Mouse (Mus musculus): Measurements from ENCODE around the gene Hist1h4b. TPM values are rescaled to one million over a fixed set of nuclear protein-coding genes. Genes with fewer than 3 reads are reported as not detected.
"Not testable (repeated sequence)": the region's sequence is repeated elsewhere in the genome, so short reads cannot be mapped to it uniquely, and the experiment has no call there.

Hist1h4b gene
- polyA plus RNA-seq, 1 experiment from 2014 or later: 3.5 TPM

- 2% methylated on average over 13 of the region's 36 CpGs for WGBS (ENCODE audit: insufficient replicate concordance)
- Histone ChIP-seq H3K4me1 (ENCODE audit: control insufficient read depth, low read depth, low read length) (peaks cover 33% of the 10 kb centered on the region), H3K9ac (ENCODE audit: low read depth, low read length) (peak overlapping the region; percentile 86)
These were observed 12.1 kb upstream of the Hist1h4b start for GRCm38 (mm10) chr13:23744421-23745380.

DNA sequence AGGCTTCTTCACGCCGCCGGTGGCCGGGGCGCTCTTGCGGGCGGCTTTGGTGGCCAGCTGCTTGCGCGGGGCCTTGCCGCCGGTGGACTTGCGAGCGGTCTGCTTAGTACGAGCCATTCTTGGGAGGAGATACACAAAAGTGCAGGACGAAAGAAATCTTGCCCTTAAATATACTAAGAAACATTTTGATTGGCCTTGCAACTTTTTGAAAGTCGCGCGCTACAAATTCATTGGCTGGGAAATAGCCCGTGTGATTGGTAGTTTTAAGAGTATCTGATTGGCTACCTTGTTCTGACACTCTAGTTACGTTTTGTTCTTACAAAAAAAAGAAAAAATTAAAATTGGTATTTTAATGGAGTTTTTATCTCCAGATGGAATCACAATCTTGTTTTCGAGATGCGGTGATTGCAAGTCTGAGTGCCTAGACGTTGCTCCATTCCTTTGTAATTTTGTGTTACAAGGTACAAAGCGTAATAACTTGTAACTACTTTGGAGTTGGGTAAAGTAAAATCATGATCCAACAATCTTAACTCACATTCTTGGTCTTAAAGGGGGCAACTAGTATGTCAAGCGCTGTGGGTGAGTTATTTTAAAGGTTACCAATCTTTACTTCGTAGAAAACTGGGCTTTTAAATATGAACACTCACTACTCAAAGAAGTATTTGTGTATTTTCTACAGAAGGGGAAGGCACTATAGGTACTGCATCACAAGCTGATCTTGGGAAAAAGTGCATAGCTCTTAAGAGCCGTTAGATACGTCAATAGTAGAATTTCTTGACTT lies 11.2 kb upstream of the Hist1h4b start, which contains the start of gene Hist1h3c:
Hist1h3c (minus strand) TSS at position 222 of the 781 bp plus-strand sequence.
- Histone ChIP-seq H3K27ac (ENCODE audit: low read length) (peak within 1 kb of the TSS; percentile 100), H3K4me2 (ENCODE audit: low read depth, low read length) (peak within 1 kb of the TSS; percentile 76), H3K36me3 (ENCODE audit: control insufficient read depth, insufficient read depth) (no peaks in the 10 kb centered on the region), H3K27me3 (ENCODE audit: control insufficient read depth, insufficient read depth, low read depth, low read length) (no peaks in the 10 kb centered on the region), H3K4me1 (ENCODE audit: control insufficient read depth, low read depth, low read length) (peaks cover 36% of the 10 kb centered on the region), H3K9me3 (replicated peaks; ENCODE audit: control insufficient read depth, low read length) (no peaks in the 10 kb centered on the region), H3K9ac (ENCODE audit: low read depth, low read length) (peak within 1 kb of the TSS; percentile 86), H3K4me3 (ENCODE audit: low read depth, low read length) (peak within 1 kb of the TSS; percentile 66)
- 1% methylated on average over 23 of the region's 28 CpGs for WGBS (ENCODE audit: insufficient replicate concordance)
- peak; percentile 56 for ATAC-seq (ENCODE audit: low read depth)

More at GRCm38 (mm10) chr13:23744421-23745380, 12.1 kb upstream of the Hist1h4b start:
- Histone ChIP-seq H3K9me3 (replicated peaks; ENCODE audit: control insufficient read depth, low read length) (no peaks in the 10 kb centered on the region), H3K36me3 (ENCODE audit: control insufficient read depth, insufficient read depth) (no peaks in the 10 kb centered on the region), H3K27me3 (ENCODE audit: control insufficient read depth, insufficient read depth, low read depth, low read length) (no peaks in the 10 kb centered on the region), H3K4me3 (ENCODE audit: low read depth, low read length) (peak overlapping the region; percentile 66), H3K4me2 (ENCODE audit: low read depth, low read length) (peak overlapping the region; percentile 76), H3K27ac (ENCODE audit: low read length) (peak overlapping the region; percentile 100)
- ATAC-seq (ENCODE audit: low read depth): no peak; the same call in 1 of the 2 replicates

GRCm38 (mm10) chr13:23746201-23747080 lies 10.4 kb upstream of the Hist1h4b start, which contains the start of gene Hist1h2bb:
TSS of gene Hist1h2bb (plus strand) at chr13:23746734.
- peak within 1 kb of the TSS; percentile 100 for H3K27ac ChIP-seq (ENCODE audit: low read length)
- peak within 1 kb of the TSS; percentile 76 for H3K4me2 ChIP-seq (ENCODE audit: low read depth, low read length)
- H3K9me3 ChIP-seq (replicated peaks; ENCODE audit: control insufficient read depth, low read length); H3K27me3 ChIP-seq (ENCODE audit: control insufficient read depth, insufficient read depth, low read depth, low read length); H3K36me3 ChIP-seq (ENCODE audit: control insufficient read depth, insufficient read depth): not testable (repeated sequence)
- ATAC-seq (ENCODE audit: low read depth): peak; percentile 74
- WGBS (ENCODE audit: insufficient replicate concordance): 0% methylated on average over 34 of the region's 58 CpGs
- H3K4me1 ChIP-seq (ENCODE audit: control insufficient read depth, low read depth, low read length): peaks cover 36% of the 10 kb centered on the region
- peak within 1 kb of the TSS; percentile 86 for H3K9ac ChIP-seq (ENCODE audit: low read depth, low read length)
- peak within 1 kb of the TSS; percentile 66 for H3K4me3 ChIP-seq (ENCODE audit: low read depth, low read length)

- 3% methylated on average over 9 of the region's 13 CpGs for WGBS (ENCODE audit: insufficient replicate concordance)
- Histone ChIP-seq H3K9ac (ENCODE audit: low read depth, low read length) (peak overlapping the region; percentile 76), H3K9me3 (replicated peaks; ENCODE audit: control insufficient read depth, low read length) (no peaks in the 10 kb centered on the region), H3K36me3 (ENCODE audit: control insufficient read depth, insufficient read depth) (no peaks in the 10 kb centered on the region), H3K4me2 (ENCODE audit: low read depth, low read length) (peak overlapping the region; percentile 76), H3K4me3 (ENCODE audit: low read depth, low read length) (peak overlapping the region; percentile 66), H3K4me1 (ENCODE audit: control insufficient read depth, low read depth, low read length) (peaks cover 29% of the 10 kb centered on the region), H3K27me3 (ENCODE audit: control insufficient read depth, insufficient read depth, low read depth, low read length) (no peaks in the 10 kb centered on the region), H3K27ac (ENCODE audit: low read length) (peak overlapping the region; percentile 100)
- no peak for ATAC-seq (ENCODE audit: low read depth)
These were observed 9.5 kb upstream of the Hist1h4b start for GRCm38 (mm10) chr13:23747081-23747891.

DNA sequence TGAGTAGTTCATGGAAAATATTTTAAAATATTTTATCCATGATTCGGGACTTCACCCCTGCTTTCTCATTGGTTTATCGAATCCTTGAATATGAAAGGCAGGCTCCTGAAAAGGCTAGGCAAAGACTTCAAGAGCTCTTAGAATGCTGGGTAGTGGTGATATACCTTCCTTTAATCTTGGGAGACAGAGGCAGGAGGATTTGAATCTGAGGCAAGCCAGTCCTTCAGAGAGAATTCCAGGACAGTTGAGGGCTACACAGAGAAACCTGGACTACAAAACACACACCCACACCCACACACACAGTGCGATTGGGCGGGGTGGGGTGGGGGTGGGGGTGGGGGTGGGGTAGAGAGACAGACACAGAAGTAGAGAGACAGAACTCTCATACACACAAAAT lies 8.9 kb upstream of the Hist1h4b start:
- Histone ChIP-seq H3K9me3 (replicated peaks; ENCODE audit: control insufficient read depth, low read length) (no peaks in the 10 kb centered on the region), H3K4me1 (ENCODE audit: control insufficient read depth, low read depth, low read length) (peaks cover 28% of the 10 kb centered on the region), H3K27ac (ENCODE audit: low read length) (peak overlapping the region; percentile 100), H3K36me3 (ENCODE audit: control insufficient read depth, insufficient read depth) (no peaks in the 10 kb centered on the region), H3K9ac (ENCODE audit: low read depth, low read length) (peak overlapping the region; percentile 76), H3K4me2 (ENCODE audit: low read depth, low read length) (peak overlapping the region; percentile 76), H3K27me3 (ENCODE audit: control insufficient read depth, insufficient read depth, low read depth, low read length) (no peaks in the 10 kb centered on the region), H3K4me3 (ENCODE audit: low read depth, low read length) (peak overlapping the region; percentile 66)
- no peak for ATAC-seq (ENCODE audit: low read depth)
- 5% methylated on average over 4 of the region's 4 CpGs for whole genome bisulfite sequencing (ENCODE audit: insufficient replicate concordance)

DNA sequence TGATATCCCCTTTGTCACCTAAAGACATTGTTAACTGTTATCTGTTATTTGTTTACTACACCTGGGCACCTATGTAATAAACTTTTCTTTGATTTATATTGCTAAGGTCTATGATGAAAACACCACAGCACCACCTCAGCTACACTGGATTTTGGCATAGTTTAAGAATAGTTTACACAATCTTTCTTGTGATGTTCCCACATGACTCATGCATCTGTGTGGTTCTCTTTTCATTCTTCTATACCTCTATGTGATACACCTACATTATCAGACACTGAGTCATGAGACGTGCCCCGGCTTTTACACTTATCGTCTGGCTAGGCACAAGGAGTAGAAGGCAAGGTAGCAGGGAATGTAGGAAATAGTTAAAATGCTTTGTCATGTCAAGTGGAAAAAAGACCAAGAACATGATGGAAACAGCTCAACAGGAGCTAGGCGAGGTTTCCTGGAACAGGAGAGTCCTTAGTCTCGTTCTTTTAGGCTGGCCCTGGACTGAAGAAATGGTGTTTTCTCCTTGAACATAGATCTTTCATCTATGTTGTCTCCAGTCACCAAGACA lies 7.2 kb upstream of the Hist1h4b start:
- Histone ChIP-seq H3K36me3 (ENCODE audit: control insufficient read depth, insufficient read depth) (no peaks in the 10 kb centered on the region), H3K9ac (ENCODE audit: low read depth, low read length) (no peak overlapping the region; the same call in 1 of the 2 replicates), H3K4me1 (ENCODE audit: control insufficient read depth, low read depth, low read length) (peaks cover 26% of the 10 kb centered on the region), H3K27me3 (ENCODE audit: control insufficient read depth, insufficient read depth, low read depth, low read length) (no peaks in the 10 kb centered on the region), H3K27ac (ENCODE audit: low read length) (peak overlapping the region; percentile 89), H3K4me2 (ENCODE audit: low read depth, low read length) (no peak overlapping the region), H3K9me3 (replicated peaks; ENCODE audit: control insufficient read depth, low read length) (no peaks in the 10 kb centered on the region), H3K4me3 (ENCODE audit: low read depth, low read length) (no peak overlapping the region)
- 82% methylated on average over 5 of the region's 5 CpGs for WGBS (ENCODE audit: insufficient replicate concordance)
- ATAC-seq (ENCODE audit: low read depth): no peak

DNA sequence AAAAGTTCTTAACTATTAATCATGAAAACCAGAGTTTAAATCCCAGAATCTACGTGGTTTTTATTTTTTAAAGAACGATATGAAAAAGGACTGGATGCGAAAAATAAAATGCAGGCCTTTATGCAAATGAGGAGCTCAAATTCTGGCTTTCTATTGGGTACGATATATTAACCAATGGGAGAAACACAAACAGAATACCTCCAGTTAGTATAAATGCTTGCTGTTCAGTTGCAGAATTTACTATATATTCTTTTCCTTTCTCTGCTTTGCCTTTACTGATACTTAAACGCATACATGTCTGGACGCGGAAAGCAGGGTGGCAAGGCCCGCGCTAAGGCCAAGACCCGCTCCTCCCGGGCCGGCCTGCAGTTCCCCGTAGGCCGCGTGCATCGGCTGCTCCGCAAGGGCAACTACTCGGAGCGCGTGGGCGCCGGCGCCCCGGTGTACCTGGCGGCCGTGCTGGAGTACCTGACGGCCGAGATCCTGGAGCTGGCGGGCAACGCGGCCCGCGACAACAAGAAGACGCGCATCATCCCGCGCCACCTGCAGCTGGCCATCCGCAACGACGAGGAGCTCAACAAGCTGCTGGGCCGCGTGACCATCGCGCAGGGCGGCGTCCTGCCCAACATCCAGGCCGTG lies 5.9 kb upstream of the Hist1h4b start, which contains the start of gene Hist1h2ab:
Hist1h2ab (plus strand) TSS at position 288 of the 639 bp plus-strand sequence.
- H3K36me3 ChIP-seq (ENCODE audit: control insufficient read depth, insufficient read depth); H3K9me3 ChIP-seq (replicated peaks; ENCODE audit: control insufficient read depth, low read length); H3K27me3 ChIP-seq (ENCODE audit: control insufficient read depth, insufficient read depth, low read depth, low read length): not testable (repeated sequence)
- Histone ChIP-seq H3K4me3 (ENCODE audit: low read depth, low read length) (peak within 1 kb of the TSS; percentile 56), H3K4me1 (ENCODE audit: control insufficient read depth, low read depth, low read length) (peaks cover 31% of the 10 kb centered on the region), H3K9ac (ENCODE audit: low read depth, low read length) (peak within 1 kb of the TSS; percentile 73), H3K27ac (ENCODE audit: low read length) (peak within 1 kb of the TSS; percentile 98), H3K4me2 (ENCODE audit: low read depth, low read length) (peak within 1 kb of the TSS; percentile 64)
- peak; percentile 46 for ATAC-seq (ENCODE audit: low read depth)
- under 1% methylated on average over 31 of the region's 47 CpGs for WGBS (ENCODE audit: insufficient replicate concordance)
